Mouse (Mus musculus) adrenal gland, adult 8-10 months (tissue): Measurements from ENCODE around the gene Rps12-ps3. TPM values are rescaled to one million over a fixed set of nuclear protein-coding genes. Genes with fewer than 3 reads are reported as not detected.

Experiments used
- DNase-seq: peaks from one replicate; pipeline ENCODE4 v3.0.0; 2022
- total RNA-seq, 4 experiments: library from RNA; stranded (reverse); gene quantifications; 2 replicates each; pipeline ENCODE4 v1.2.4; 2022

Rps12-ps3 gene
- total RNA-seq, 4 experiments from 2014 or later: 398 to 666 (median 560) TPM

DNA sequence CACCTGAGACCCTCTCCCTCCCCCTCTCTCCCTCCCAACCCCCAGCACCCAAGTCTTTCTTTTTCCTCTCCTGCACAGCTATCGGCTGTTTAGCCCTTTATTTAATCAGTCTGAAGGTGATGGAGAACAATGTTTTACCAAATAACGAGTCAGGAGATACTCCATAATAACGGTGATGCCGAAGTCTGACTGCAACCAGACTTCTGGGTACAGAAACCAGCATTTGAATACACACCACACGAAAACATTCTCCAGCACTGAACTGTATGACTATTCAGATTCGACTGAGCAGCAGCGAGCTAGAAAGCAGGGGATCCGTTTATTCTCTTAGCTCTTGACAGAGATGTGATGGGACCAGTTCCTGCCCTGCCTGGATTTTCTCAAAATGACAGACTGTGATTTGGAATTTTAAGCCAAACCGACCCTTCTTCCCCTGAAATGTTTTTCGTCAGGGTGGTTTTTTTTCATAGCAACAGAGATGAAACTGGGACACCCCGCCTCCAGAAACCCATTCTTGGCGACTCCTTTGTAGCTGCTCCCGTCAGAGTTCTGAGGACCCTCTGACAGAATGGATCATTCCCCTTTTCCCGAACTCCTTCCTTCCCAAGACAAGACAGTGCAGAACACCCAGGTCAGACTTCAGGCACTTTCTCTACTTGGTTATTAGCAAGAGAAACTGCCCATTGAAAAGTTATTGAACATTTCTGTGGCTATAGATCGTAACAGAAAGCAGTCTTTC, 29.2 kb downstream of the Rps12-ps3 start:
- no peak for DNase-seq

DNA sequence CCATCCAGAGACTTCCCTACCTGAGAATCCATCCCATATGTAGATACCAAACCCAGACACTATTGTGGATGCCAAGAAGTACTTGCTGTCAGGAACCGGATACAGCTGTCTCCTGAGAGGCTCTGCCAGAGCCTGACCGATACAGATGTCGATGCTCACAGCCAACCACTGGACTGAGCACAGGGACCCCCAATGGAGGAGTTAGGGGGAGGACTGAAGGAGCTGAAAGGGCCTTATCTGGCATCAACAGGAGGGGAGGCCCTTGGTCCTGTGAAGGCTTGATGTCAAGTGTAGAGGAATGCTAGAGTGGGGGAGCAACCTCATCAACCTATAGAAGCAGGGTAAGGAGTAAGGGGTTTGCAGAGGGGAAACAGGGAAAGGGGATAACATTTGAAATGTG, 30.7 kb downstream of the Rps12-ps3 start:
- DNase-seq: no peak

DNA sequence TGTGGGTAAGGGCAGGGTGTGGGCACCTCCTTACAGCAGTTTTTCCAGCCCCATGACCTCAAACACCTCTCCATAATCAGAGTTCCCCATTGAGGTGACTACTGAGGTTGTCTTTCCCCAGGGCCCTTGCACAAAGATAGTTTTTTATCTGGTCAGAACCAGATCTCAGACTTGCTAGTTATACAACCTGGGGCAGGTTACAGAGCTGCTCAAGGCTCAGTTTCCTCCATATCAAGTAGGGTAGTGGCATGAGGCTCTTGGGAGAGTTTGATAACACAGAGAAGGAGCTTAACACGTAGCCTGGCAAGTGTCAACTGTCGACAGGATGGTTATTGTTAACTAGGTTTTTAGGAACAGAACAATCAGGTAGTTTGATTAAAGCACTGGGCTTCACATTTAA, 32.8 kb downstream of the Rps12-ps3 start:
- DNase-seq: no peak

DNA sequence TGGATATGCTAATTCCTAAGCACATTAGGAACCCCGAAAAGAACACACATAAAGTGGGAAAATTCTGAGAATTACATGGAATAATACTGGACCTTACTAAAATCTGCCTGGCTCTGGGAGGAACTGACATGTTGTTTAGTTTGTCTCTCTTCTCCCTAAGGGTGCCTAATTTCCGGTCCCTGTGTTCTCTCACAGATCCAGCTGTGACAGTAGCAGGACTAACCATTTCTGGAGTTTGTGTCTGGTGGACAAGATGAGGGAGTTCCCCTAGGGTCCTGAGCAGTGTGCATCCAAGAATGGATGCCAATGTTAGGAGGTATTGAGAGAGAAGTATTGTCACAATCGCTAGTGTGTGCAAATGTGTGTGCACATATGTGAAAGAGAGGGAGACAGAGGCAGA, 34.3 kb downstream of the Rps12-ps3 start:
- DNase-seq: no peak

DNA sequence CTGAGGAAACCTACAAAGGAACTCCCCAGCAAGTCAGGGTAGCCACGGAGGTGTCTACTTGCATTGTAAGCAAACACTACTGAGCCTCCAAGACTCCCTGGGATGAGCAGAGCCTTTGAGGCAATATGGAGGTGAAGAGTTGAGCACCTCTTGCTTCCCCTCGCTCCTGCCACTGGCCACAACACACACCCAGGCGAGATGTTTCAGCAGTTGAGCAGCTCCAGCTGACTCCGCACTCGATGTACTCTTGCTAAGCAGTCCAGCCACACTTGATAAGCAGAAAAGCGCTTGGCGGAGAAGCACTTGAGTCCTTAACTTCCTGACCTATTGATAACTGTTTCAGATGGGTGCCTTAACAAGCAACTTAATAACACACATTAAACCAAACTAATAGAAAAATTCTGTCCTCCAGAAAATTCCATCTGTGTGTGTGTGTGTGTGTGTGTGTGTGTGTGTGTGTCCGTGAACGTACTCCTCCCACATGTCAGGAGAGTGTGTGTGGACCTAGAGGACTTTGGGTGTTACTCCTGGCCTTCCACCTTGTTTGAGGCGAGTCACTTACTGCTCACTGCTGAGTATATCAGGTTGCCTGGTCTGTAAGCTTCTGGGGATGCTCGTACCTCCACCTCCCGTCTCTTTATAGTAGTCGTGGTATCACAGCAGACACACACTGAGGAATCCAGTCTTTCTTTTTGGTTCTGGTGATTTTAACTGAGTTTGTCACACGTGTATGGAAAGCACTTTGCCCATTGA, 34.9 kb downstream of the Rps12-ps3 start:
- DNase-seq: no peak

DNA sequence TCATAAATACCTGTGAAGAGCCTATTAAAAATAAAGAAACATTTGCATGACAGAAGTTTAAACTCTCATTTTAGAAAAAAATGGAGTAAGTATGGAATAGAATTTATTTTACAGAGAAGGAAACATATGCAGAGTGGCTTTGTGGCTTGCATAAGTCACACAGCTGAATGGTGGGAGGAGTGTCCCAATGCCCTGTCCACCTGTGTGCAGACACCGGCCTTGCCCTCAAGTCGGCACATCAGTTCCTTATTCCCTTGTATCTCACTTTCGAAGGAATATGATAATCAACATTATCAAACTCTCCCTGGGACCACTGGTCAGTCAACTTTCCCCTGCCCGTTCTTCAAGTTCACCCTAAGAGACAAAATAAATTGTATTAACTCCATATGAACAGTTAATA, 35.8 kb downstream of the Rps12-ps3 start:
- no peak for DNase-seq

DNA sequence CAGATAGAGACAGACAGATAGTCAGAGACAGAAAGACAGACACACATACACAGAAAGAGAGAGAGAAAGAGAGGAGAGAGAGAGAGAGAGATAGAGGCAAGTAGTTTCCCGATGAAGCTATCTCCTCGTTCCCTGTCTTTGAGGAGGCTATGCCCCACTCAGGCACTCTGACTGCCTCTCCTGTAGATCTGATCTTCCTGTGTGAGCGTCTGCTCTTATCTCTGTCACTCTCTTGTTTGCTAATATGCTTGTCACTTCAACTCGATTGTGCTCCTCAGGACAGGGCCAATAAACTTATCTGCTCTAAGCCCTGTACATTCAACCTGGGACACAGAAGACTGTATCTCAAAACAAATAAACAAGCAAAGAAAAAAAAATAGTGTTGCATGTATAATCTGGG, 37.1 kb downstream of the Rps12-ps3 start:
- no peak for DNase-seq

DNA sequence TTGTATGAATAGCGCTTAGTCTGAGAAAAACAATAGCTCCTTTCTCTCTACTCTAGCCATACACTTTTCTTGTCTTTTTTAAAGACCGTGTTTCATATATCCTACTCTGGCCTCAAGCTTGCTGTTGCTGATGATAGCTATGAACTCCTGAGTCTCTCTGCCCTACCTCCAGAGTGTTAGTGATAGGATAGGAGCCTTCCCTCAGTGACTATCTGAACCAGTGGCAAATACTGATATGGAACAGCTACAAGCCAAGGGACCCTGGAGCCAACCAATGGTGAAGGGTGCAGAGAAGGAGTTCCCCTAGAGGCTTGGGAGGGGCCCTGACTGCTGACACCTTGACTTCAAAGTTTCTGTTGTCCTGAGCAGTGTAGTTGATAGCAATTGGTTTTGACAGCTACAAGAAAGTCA, 38.4 kb downstream of the Rps12-ps3 start:
- DNase-seq: no peak

DNA sequence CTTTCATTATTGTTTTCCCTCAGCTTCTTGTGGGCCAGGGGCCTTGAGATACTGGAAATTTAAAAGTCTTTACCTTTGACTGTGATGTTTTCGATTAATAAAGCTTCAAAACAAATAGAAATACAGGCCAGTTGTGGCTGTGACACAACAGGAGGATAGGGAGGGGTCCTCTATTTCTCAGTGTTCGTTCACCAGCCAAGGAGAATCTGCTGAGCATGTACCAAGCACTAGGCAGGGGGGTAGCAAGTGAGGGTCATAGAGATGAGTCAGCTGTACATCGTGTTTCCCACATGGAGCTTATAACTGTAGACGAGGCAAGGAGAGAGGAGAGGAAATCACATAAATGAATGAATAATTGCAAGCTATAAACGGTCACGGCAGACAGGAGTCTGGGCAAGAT, 40.6 kb downstream of the Rps12-ps3 start:
- no peak for DNase-seq

DNA sequence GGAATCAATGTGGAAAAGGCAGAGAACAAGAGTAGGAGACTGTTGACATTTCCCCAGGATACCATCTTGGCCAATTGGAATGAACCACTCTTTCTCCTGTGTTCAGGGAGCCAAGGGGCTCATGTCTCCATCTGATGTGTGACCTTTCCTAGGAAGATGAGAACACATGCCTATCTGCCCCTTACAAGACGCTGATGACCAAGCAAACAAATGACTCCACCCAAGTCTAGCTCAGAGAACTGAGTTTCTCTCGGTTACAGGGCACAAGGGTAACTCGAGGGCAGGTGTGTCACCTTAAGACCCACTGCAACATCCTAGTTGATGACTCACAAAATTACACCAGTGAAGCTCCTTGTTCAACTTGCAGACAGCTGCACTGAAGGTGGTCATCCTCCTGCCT, 41.6 kb downstream of the Rps12-ps3 start:
- no peak for DNase-seq

DNA sequence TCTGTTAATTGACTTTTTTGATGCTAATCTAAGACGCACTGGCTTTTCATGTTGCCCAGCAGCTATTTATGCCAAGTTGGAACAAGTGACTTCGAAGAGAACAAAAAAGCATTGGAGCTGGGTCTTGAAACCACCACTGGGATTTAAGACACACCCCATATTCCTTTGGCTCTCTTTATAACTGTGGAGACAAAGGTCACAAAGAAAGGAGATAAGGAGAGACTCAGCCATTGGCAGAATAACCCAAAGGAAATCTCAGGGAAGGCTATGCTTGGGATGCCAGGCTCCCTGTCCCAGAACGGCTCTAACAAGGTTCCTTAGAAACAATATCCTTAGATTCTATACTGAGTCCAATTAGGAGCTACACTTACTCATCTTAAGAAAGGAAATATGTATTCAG, 44.6 kb downstream of the Rps12-ps3 start:
- DNase-seq: no peak

DNA sequence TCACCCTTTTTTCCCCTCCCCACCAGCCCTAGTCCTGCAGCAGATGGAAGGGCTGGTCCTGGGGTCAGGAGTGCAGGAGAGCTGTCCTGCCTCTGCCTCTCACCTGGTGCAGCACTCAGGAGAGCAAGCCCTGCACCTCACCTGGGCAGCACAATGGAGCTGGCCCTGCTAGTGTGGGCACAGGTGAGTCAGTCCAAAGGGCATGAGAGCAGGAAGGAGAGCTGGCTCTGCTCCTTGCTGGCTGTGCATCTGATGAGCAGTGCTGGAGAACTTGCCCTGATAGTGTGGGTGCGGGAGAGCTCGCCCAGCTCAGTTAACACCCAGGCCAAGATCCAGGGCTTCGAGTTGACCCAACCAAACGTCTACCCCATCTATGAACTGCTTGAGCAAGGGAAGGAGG, 45.8 kb downstream of the Rps12-ps3 start:
- DNase-seq: no peak

DNA sequence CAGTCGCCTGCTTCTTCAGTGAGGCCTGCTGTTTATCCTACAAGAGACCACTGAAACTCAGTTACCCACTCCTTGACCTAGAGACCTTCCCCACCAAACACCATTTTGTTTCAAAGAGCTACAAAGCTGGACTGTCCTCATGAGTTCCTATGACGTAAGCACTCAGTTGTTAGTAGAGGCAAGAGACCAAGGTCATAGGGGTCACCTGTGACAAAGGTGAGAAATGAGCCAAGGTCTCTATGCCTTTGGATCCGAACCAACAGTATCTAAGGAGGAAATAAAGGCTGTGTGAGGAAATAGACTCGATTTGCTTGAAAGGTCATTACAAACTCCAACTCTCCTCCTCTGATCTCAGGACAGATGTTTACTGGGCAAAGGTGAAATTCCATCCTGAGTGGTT, 48.9 kb downstream of the Rps12-ps3 start:
- no peak for DNase-seq

Other genes starting within 250 kb of the Rps12-ps3 start
- gene Shtn1, start 246.2 kb upstream of the Rps12-ps3 start, total RNA-seq: 10 to 100 TPM; 18.8 to 31.5 (median 25.7) TPM
- not detected for gene Vax1, start 152.2 kb upstream of the Rps12-ps3 start, total RNA-seq
- not detected for gene Kcnk18, start 103.1 kb upstream of the Rps12-ps3 start, total RNA-seq
- 10 to 100 TPM; 15.3 to 29.0 (median 22.7) TPM for gene Slc18a2, start 61.4 kb upstream of the Rps12-ps3 start, total RNA-seq
- 10 to 100 TPM; 31.1 to 37.7 (median 35.6) TPM for gene Pdzd8, start 23.5 kb downstream of the Rps12-ps3 start, total RNA-seq
- gene Emx2, start 136.1 kb downstream of the Rps12-ps3 start, total RNA-seq: under 1 TPM in 2 of 4 experiments, not detected in 2; 0.10 to 0.15 TPM